Mouse (Mus musculus) urinary bladder, postnatal 10 days (tissue): ENCODE measurements around the gene Ablim1.

Experiments used
- DNase-seq: peaks from one replicate; pipeline ENCODE4 v3.0.0; 2022; ENCODE audit warnings: low spot score

The Ablim1 gene

DNA sequence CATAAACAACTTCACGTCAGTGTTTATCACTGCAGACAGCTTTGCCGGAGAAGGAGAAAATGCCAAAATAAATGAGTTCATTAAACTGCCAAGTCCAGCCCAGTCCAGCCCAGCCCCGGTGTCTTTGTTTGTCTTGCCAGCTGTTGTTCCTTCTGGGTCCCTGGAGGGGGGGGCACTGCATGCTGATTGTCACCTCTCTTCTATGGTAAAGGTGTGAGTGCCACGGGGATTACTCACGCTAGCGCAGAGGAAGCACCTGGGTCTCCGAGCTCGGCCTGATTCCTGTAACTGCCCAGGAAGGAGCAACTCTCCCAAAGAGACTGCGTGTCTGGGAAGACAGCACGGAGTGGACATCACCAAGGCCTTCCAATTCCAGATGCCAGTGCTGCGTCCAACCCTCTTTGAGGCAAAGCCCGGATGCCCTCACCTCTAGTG is 12.7 kb downstream of the Ablim1 start:
- no peak for DNase-seq

- DNase-seq = no peak
Observed at GRCm38 (mm10) chr19:57298006-57298405, 16.7 kb downstream of the Ablim1 start.

- no peak for DNase-seq
Observed at GRCm38 (mm10) chr19:57297447-57297846, 17.3 kb downstream of the Ablim1 start.

DNA sequence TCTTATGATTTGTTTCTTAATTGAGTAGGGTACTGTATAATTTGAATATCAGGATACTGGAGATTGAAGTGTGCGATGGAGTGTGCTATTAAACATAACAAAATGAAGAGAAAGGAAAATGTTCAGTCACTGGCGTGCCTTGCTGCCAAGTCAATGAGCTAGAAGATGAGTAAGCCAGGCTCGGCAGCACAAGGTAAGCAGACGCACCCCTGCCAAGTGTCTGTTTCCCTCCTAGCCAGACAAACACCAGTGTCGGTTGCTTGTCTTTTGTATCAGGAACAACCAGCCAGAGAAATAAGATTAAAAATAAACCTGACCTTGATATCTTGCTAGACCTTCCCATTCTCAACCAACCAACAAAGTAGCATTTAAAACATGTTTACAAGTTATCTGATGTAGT is 18.2 kb downstream of the Ablim1 start:
- no peak for DNase-seq

DNA sequence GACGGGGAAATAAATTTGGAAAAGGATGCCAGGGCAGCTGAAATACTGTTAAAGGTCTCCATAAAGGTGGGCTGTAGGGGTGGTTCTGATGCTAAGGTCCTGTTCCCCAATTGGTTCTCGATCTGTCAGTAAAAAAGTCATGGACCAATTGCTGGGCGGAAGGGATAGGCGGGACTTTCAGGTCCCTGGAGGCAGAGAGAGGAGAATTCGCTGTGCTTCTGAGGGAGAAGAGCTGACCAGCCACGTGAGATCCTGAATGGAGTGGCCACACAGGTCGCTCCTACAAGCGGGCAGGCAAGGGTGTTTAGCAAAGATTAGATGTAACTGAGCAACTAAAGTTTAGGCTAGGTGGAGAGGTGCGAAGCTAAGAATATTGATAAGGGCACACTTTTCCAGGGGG is 19.2 kb downstream of the Ablim1 start:
- no peak for DNase-seq

DNA sequence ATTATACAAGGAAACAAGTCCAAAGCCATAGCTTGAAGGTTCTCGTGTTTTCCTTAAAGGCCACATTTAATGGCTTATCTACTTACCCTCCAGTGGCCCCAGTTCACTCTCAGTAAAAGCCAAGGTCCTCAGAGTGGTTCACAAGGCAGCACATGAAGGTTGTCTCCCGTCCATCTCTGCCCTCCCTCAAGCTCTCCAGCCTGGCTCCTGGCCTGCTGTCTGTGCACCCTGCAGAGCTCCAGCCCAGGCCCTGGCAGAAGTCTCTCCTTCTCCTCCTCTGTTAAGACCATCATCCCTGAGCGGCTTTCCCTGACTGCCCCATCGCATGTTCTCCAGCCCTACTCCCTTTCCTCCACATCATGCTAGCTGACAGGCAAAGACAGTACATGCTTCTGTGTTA is 20.4 kb downstream of the Ablim1 start:
- no peak for DNase-seq

GRCm38 (mm10) chr19:57293737-57294136 is 21.0 kb downstream of the Ablim1 start:
- no peak for DNase-seq

DNA sequence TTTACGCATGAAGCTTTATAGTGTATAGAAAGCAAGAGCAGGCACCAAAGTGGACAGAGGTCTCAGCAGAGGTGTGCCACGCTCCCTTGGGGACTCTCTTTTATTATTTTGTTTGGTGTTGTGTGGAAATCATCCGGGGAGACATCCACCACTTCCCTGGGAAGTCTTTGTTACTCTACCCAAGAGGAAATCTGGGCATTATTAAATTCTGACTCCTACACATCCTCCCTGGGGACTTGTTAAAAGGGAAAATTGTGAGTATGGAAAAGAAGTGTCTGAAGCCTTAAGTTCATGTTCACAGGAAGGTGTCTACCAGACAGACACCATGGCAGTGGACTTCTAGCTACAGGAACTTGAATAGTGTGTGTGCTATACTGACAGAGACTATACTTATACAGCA is 31.4 kb downstream of the Ablim1 start:
- DNase-seq = no peak

GRCm38 (mm10) chr19:57282642-57283041 is 32.1 kb downstream of the Ablim1 start:
- DNase-seq = no peak

- DNase-seq = no peak
Observed at GRCm38 (mm10) chr19:57279666-57280065, 35.1 kb downstream of the Ablim1 start.

DNA sequence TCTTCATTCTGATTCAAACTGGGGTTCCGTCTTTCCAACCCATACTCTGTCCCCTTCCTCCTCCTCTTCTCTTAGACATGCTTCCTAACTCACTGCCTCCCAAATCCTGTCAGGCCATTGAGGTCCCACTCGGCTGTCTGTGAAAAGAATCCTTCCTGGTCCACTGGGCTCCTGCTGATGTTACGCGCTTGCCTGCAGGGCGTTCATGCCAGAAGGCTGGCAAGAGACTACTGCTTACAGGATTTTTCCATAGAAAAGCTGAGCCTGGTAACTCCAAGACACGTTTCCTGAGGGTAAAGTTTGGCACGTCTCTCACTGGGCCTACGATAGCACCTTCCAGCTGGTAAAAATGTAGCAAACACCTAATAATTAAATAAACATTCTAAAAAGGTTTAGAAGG is 36.5 kb downstream of the Ablim1 start:
- no peak for DNase-seq

- DNase-seq = no peak
Observed at GRCm38 (mm10) chr19:57277010-57277409, 37.7 kb downstream of the Ablim1 start.

DNA sequence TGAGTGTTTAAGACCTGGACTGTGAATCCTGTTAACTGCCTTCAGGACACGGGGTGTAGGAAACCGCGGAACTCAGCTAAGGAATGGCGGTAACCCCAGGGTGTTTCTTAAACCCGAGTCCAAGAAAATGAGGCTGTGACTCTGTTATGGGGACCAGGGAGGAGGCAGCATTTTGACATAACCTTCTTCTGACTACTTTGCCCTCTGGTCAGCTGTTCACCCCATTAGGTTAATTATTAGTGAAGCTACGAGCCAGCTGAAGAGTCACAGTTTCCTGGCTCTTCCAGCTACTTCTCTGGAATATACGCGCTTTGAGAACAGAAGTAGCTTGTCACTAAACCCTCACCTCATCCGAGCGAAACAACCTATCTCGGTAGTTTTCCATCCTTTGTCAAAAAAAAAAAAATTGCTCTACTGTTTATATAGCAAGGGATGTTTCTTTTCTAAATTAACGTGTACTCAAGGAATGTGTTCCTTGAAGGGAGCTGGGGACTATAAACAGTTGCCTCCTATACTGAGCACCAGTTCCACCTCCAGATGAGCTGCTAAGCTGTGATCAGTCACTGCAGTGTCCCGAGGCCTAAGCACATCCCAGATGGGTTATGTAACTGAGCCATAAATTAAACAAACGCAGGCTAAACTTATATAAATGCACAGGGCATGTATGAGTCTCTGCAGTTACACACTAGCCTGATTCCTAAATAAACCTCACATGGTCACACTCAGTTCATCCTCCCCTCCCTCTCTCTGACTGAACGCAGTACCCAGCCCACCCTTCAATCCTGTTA is 39.4 kb downstream of the Ablim1 start:
- no peak for DNase-seq

- no peak for DNase-seq
Observed at GRCm38 (mm10) chr19:57274717-57275116, 40.0 kb downstream of the Ablim1 start.

DNA sequence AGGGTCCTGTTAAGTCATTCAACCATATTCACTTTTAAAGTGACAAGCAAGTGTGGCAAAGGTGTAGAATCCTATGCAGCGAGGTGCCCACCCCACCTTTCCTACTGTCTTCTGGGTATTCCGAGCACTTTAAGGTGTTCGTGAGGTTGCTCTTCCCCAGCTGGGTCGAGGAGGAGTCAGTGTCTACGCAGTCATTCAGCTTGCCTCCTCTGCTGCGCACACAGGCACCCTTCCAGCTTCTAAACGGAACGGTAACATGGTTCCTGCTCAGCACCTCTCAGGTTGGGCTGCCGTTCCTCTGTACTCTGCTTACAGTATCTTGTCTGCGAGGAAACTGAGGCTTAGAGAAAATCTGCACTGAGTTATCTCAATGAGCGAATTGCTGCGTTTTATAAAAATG is 40.4 kb downstream of the Ablim1 start:
- no peak for DNase-seq

GRCm38 (mm10) chr19:57272824-57273613 is 41.7 kb downstream of the Ablim1 start:
- DNase-seq = no peak

DNA sequence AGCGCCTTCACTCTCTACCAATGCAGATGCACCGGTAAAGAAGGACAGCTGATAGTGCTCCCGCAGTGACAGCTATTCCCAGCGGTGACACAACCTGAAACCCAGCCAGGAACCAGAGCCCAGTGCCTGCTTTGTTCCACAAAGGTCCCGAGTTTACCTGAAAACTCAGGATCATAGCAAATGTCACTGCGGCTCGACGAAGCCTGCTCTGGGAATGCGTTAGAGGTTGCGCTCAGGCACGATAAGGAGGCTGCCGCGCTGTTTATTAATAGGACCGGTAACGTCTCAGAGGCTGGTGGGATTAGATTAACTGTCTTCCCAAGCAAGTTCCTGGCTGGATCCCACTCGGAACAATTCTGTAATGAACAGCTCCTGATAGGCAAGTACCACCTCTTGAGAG is 43.0 kb downstream of the Ablim1 start:
- no peak for DNase-seq

- DNase-seq = no peak
Observed at GRCm38 (mm10) chr19:57270711-57271110, 44.0 kb downstream of the Ablim1 start.

- DNase-seq = no peak
Observed at GRCm38 (mm10) chr19:57269791-57270190, 44.9 kb downstream of the Ablim1 start.

- DNase-seq = no peak
Observed at GRCm38 (mm10) chr19:57267531-57267930, 47.2 kb downstream of the Ablim1 start.

DNA sequence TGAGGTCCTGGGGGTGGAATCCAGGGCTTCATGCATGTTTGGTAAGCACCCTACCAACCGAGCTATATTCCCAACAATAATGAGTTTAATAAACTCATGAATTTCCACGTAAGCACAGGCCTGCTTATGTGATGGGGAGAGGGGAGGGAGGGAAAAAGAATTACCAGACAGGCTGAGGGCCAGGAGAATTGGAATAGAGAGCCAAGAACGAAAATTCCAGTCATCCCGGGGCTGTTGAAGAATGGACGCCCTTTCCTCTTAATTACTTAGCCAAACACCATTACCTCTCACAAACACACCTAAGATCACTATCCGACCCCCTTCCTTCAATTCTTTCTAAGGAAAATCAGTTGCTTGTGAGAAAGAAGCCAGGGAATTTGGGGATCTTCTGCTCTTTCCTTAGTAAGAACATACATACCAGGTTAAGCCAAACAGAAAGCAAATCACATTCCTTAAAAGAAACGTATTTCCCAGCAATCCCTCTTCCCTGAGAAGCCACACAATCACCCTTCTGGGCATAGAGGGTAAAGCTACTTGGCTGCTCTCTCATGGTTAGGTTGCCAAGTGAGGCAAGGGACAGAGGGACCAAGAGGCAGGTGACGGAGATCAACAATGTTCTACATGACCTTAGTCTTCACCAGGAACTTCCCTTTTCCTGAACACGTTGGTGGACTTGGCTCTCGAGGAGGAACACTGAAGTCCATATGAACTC is 48.2 kb downstream of the Ablim1 start:
- no peak for DNase-seq

DNA sequence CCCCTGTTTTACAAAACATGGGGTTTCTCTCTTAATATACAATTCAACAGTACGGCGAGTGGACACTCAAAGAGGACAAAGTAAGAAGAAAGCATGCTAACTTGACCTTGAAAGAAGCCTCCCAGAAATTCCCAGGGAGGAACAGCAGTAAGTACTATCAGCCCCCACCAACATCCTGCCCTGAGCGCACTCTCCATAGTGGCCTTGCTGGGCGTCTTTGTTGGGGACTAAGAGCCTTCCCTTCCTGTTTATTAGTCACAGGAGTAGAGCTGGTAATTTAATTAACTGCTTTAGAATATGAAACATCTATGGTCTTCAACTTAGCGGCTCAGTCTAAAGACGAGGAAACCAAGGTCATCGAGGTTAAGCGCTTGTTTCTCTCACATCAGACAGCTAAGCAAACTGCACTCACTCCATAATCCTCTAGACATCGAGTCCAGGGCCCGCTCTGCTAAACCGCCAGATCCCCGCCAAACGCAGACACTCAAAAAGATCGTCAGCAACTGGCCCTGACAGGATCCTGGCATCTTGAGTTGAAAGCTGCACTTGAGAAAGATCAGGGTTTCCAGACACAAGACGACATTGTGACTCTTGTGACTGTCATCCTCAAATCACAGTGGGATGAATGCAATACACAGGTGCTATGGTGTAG is 50.3 kb downstream of the Ablim1 start:
- no peak for DNase-seq
